Mouse (Mus musculus) brain, embryonic 14.5 days (tissue): ENCODE data around the gene Gipr. TPM values are rescaled to one million over a fixed set of nuclear protein-coding genes. Genes with fewer than 3 reads are reported as not detected.
A peak's percentile ranks its signal among the peaks of the same experiment; 100 is the strongest.

ENCODE experiments used
- DNase-seq: peaks from one replicate; pipeline ENCODE4 v3.0.0-alpha.2; 2011; ENCODE audit warnings: low read depth
- CTCF ChIP-seq: fragments of 200-500 bp; IDR thresholded peaks from 2 replicates; pipeline ENCODE4 v1.5.1; 2012; ENCODE audit warnings: inconsistent platforms, mild to moderate bottlenecking, moderate library complexity, borderline replicate concordance; ENCODE audit not compliant: insufficient read depth, insufficient read length; ENCODE audit errors: extremely low read depth
- POLR2A ChIP-seq: fragments of 200-500 bp; IDR thresholded peaks from 2 replicates; pipeline ENCODE4 v1.6.1; 2012; ENCODE audit warnings: mild to moderate bottlenecking, inconsistent platforms, borderline replicate concordance; ENCODE audit not compliant: poor library complexity, insufficient read depth, insufficient read length, severe bottlenecking; ENCODE audit errors: extremely low read depth
- polyA plus RNA-seq: library from polyadenylated mRNA; depleted of rRNA; stranded (reverse); fragments of >200 nt; gene quantifications from 2 replicates; pipeline ENCODE4 v1.2.3, GENCODE M21; 2012

Gipr gene
- polyA plus RNA-seq, 1 experiment = 9.6 TPM

- no peak for TF ChIP-seq POLR2A
- TF ChIP-seq CTCF = no peak
- no peak for DNase-seq
Observed at GRCm38 (mm10) chr7:19136673-19137334, 29.1 kb downstream of the Gipr start.

- no peak for DNase-seq
- TF ChIP-seq CTCF (no peak), POLR2A (no peak)
Observed at GRCm38 (mm10) chr7:19136168-19136567, 29.8 kb downstream of the Gipr start.

DNA sequence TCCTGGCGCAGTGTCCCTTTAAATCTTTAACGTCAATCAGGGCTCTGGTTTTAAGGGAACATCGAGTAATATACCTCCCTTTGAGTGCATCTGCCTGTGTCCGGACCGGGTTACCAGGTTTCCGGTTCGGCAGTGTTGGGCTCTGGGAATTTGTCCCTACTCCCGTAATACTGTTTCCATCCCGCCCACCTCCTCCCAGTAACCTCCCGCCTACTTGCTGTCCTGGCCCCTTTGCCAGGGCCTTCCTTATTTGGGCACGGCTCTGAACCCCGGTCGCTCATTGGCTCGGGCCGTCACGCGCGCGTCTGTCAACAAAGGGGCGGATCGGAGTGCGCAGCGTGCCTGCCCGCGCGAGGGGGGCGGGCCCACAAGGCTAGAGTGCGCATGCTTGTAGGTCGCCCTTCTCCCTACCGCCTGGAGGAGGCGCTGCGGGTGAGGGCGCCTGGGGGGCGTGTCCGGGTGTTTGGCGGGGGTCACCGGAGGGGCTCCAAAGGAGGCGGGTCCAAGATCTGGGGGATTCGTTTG, 34.5 kb downstream of the Gipr start:
- TF ChIP-seq POLR2A (peak; percentile 5; the same call in 1 of the 2 replicates), CTCF (peak; percentile 73)
- DNase-seq = peak; percentile 99

DNA sequence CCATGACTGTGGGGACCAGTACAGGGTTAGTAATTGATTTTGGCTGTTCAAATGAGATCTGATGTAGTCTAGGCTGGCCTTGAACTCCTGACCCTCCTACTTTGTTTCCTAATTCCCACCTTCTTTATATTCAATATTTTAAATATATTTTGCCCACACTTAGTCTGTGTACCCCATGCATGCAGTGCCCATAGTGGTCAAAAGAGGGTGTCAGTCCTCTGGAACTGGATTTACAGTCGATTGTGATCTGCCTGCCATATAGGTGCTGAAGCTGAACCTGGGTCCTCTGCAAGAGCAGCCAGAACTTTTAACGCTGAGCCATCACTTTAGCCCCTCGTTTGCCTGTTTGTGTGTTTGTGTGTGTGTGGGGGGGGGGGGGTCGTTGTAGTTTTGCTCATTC, 35.3 kb downstream of the Gipr start:
- DNase-seq = peak; percentile 19
- TF ChIP-seq POLR2A = no peak
- TF ChIP-seq CTCF = no peak; the same call in 1 of the 2 replicates

- TF ChIP-seq CTCF = no peak
Observed at GRCm38 (mm10) chr7:19129396-19129795, 36.5 kb downstream of the Gipr start.

DNA sequence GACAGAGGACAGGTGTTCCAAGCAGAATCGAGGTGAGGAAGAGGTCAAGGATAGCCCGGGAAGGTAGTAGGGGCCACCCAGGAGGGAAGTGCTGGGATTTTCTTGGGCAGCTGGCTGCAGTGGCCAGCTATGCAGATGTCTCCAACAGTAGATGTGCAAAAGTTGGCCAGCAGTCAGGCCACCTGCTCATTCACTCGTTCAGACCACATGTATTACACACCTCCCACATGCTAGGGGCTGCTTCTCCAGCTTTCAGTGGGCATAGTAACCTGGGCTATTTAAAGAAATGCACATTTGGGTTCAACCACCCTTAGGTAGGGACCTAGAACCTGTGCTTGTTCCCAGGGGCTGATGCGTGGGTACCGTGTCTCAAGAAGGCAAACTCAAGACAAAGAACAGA, 38.2 kb downstream of the Gipr start:
- no peak for TF ChIP-seq CTCF
- TF ChIP-seq POLR2A = no peak

More at GRCm38 (mm10) chr7:19129396-19129795, 36.5 kb downstream of the Gipr start:
- no peak for DNase-seq

GRCm38 (mm10) chr7:19124713-19125112, 41.2 kb downstream of the Gipr start:
- no peak for DNase-seq
- TF ChIP-seq POLR2A (no peak), CTCF (no peak)

More for the DNA sequence above, 38.2 kb downstream of the Gipr start:
- DNase-seq = no peak

DNA sequence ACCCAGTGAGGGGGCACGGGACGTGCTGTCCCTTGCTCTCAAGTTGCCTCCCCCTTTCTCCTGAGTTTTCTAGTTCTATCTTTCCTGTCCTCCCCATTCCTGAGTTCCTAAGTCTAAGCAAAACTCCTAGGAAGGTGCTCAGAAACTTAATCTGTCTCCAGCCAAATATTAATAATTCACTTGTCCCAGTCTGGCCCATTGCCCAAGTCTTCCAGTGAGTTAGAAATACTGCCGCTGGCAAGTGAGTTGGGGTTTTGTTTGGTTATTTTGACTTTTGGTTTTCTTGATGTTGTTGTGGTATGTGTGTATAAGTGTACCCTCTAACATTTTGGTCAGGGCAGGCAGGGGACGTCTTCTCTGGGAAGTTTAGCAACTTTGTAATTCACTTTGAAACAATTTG, 44.2 kb downstream of the Gipr start:
- TF ChIP-seq CTCF (no peak), POLR2A (no peak)

GRCm38 (mm10) chr7:19119631-19120429, 46.1 kb downstream of the Gipr start, which contains the start of gene Fbxo46:
Fbxo46 (plus strand) TSS chr7:19119859.
- TF ChIP-seq CTCF (no peak), POLR2A (peak; percentile 79; the same call in 1 of the 2 replicates)
- peak; percentile 99 for DNase-seq

More for the DNA sequence above, 44.2 kb downstream of the Gipr start:
- DNase-seq = no peak

DNA sequence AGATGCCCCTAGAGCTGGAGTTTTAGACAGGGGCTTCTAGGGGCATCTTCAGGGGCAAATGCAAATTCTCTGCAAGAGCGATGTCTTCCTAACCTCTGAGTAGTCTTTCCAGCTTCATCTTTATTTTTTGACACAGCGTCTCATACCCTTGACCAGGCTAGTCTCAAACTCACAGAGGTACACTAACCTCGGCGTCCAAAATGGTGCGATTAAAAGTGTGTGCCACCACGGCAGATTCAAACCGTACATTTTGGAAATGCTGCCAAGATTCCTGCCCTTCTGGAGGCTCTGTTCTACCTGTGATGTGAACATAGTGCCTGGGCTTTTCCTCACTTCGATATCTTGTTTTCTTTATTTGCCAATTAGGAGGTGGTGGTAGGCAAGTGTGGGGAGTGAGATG, 46.8 kb downstream of the Gipr start:
- DNase-seq = no peak
- TF ChIP-seq POLR2A (no peak), CTCF (no peak)

DNA sequence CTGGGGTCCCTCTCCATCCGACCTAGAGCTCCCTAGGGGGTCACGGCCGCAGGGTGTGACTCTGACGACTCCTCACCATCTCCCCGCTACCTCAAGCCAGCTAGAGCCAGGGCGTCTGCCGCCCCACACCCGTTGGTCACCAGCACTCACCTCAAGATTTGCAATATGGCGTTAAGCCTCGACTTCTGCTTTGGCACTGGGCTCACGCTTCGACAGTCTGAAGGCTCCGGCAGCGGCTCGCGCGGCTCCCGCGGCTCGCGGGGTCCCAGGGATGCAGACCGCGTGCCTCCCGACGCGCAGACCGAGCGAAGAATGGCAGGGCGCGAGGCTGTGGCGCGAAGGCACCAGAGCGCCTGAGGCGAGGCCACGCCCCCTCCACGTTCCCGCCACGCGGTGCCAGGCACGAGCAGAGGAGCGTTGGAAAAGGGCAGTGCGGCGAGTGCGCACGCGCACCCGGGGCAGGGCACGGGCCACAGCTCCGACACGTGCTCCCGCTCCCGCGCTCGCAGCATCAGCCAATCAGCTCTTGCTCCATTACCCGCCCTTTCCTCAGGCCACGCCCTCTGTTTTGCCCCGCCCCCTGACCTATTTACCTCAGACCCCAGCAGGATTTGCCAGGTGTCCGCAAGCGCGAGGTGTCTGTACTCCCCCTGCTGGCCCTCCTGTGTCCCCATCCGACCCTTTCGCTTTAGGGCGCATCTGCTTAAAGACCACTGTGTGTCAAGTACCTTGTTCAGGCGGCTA, 47.7 kb downstream of the Gipr start, which contains the start of gene Gm4969:
Gm4969 (minus strand) TSS at position 341 of the 744 bp plus-strand sequence.
- peak; percentile 81 for DNase-seq
- TF ChIP-seq CTCF (peak; percentile 11; the same call in 1 of the 2 replicates), POLR2A (no peak)
